Mouse (Mus musculus) kidney, adult 2 months (tissue): ENCODE measurements at regions not wholly inside any gene's neighbourhood (a gene's known extent, or its start where the extent isn't known, plus 50 kb on each side); places are given as distances from the start of the nearest gene placed in this dataset.

Experiments
- DNase-seq: peaks from one replicate; pipeline ENCODE4 v3.0.0; 2021
- H3K27ac ChIP-seq: fragments of 200-500 bp; 2 replicates; pipeline ENCODE4 v1.5.1; 2012; ENCODE audit warnings: low read depth, low read length, control low read depth, inconsistent platforms; ENCODE audit not compliant: insufficient read depth
- H3K27me3 ChIP-seq: fragments of 200-500 bp; replicated peaks from 2 replicates; pipeline ENCODE4 v1.6.1; 2012; ENCODE audit warnings: mild to moderate bottlenecking, moderate library complexity, low read length, inconsistent platforms; ENCODE audit not compliant: control insufficient read depth, insufficient read depth
- H3K36me3 ChIP-seq: fragments of 200-500 bp; 2 replicates; pipeline ENCODE4 v1.6.1; 2012; ENCODE audit warnings: mild to moderate bottlenecking, moderate library complexity, low read length, inconsistent platforms; ENCODE audit not compliant: control insufficient read depth, insufficient read depth
- H3K4me1 ChIP-seq: fragments of 200-500 bp; 2 replicates; pipeline ENCODE4 v1.6.1; 2011; ENCODE audit warnings: low read length; ENCODE audit not compliant: control insufficient read depth, insufficient read depth
- H3K4me3 ChIP-seq: fragments of 200-500 bp; 2 replicates; pipeline ENCODE4 v1.5.1; 2011; ENCODE audit warnings: mild to moderate bottlenecking, low read depth, low read length, control low read depth; ENCODE audit not compliant: insufficient read depth
- CTCF ChIP-seq: fragments of 200-500 bp; conservative IDR thresholded peaks from 2 replicates; pipeline ENCODE4 v1.5.1; 2011; ENCODE audit warnings: low read depth, mild to moderate bottlenecking, control low read depth, low read length, moderate library complexity, mixed read lengths; ENCODE audit not compliant: insufficient read depth, insufficient read length
- POLR2A ChIP-seq: fragments of 200-500 bp; IDR thresholded peaks from one replicate; pipeline ENCODE4 v1.6.1; 2011; ENCODE audit warnings: low read depth, low read length, control low read depth
- WGBS: fragments of 180-500 bp; shearing (Covaris S2); methylation state at CpG from one replicate; pipeline ENCODE4 v1.1.7; 2018; 5-methylcytosine and 5-hydroxymethylcytosine counted together

DNA sequence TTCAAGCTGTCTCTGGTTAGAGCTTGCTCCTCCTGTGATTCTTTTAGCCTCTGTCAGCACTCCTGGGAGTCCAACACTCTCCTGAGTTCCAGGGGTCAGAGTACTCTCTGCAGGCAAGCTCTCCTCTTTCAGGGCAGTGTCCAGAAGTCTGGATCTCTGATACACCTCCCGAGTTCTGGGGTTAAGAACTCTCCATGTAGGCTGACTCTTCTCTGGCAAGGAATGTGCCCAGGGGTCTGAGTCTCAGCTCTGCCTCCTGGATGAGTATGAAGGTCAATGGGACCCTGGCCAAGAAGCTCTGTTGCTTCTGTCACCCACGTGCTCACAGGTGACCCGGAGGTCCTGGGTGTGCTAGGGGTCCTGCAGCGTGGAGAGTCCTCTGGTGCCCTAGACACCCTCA is 1146.2 kb upstream of the Gm38303 start:
- Histone ChIP-seq H3K27me3 (no peaks in the 10 kb centered on the region), H3K27ac (peak overlapping the region; percentile 73), H3K4me3 (no peak overlapping the region), H3K36me3 (no peaks in the 10 kb centered on the region), H3K4me1 (peaks cover 4% of the 10 kb centered on the region; the same call in 1 of the 2 replicates)
- WGBS, result 49% methylated on average over 4 of the region's 4 CpGs
- no peak for TF ChIP-seq POLR2A
- no peak for TF ChIP-seq CTCF
- DNase-seq, result peak; percentile 87

GRCm38 (mm10) chr3:11456855-11457254 is 1121.4 kb upstream of the Gm38303 start:
- no peak for DNase-seq

DNA sequence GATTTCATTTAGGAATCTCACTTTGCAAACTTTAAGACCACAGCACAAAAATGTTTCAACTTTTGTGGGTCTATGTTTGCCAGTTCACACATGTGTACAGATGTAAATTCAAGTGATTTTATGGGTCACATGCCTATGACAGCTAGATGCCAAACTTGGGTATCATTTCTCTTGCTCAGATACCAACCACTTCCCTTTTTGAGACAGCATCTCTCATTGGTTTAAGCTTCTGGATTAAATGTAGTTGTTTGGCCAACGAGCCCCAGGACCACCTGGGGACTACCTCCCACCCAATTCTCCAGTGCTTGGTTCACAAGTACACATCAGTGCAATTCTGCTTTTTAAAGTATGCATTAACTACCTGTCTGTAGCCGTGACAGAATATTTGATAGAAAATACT is 1120.7 kb upstream of the Gm38303 start:
- H3K4me3 ChIP-seq, result no peak overlapping the region
- H3K27ac ChIP-seq, result no peak overlapping the region
- WGBS, result 67% methylated on average over 2 of the region's 2 CpGs
- no peaks in the 10 kb centered on the region for H3K27me3 ChIP-seq
- no peak for DNase-seq
- H3K36me3 ChIP-seq, result no peaks in the 10 kb centered on the region
- TF ChIP-seq CTCF (no peak), POLR2A (no peak)
- H3K4me1 ChIP-seq, result no peaks in the 10 kb centered on the region

More at GRCm38 (mm10) chr3:11456855-11457254, 1121.4 kb upstream of the Gm38303 start:
- H3K27ac ChIP-seq, result no peak overlapping the region
- WGBS, result 62% methylated on average over 2 of the region's 2 CpGs
- H3K4me3 ChIP-seq, result no peak overlapping the region
- no peaks in the 10 kb centered on the region for H3K4me1 ChIP-seq
- no peaks in the 10 kb centered on the region for H3K27me3 ChIP-seq
- H3K36me3 ChIP-seq, result no peaks in the 10 kb centered on the region
- no peak for TF ChIP-seq POLR2A
- TF ChIP-seq CTCF, result no peak
